Mouse (Mus musculus) gastrocnemius, adult 8-10 months (tissue): ENCODE results near the gene Prkag2. TPM values are rescaled to one million over a fixed set of nuclear protein-coding genes. Genes with fewer than 3 reads are reported as not detected.
"Not testable (repeated sequence)": the region's sequence is repeated elsewhere in the genome, so short reads cannot be mapped to it uniquely, and the experiment has no call there.

Experiments used
- DNase-seq, 2 experiments: peaks; one replicate each; pipeline ENCODE4 v3.0.0; 2022; ENCODE audit warnings: low spot score in 2 of 2
- total RNA-seq, 4 experiments: library from RNA; stranded (reverse); gene quantifications; 2 replicates each; pipeline ENCODE4 v1.2.4; 2022

The Prkag2 gene
- total RNA-seq, 4 experiments from 2014 or later, result 8.2 to 10.7 (median 9.1) TPM

DNA sequence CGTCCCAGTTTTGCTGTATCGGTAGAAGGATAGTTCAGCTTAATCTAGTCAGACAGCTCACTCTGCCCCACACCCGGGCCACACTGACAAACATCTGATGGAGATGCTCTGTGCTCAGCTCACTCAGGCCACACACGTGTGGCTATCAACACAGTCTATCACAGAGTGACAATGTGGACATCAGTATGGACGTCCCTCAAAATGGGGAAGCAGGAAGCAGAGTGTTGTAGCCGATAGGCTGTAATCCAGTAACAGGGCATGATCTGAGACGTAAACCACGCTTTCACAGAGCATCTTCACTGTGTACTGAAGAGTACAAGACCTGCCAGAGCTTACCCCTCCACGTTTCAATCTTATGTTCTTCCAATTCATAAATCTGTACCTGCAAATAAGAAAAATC is 223.8 kb downstream of the Prkag2 start:
- DNase-seq, result no peak

GRCm38 (mm10) chr5:24874111-24874510 is 226.3 kb downstream of the Prkag2 start:
- DNase-seq, result no peak

DNA sequence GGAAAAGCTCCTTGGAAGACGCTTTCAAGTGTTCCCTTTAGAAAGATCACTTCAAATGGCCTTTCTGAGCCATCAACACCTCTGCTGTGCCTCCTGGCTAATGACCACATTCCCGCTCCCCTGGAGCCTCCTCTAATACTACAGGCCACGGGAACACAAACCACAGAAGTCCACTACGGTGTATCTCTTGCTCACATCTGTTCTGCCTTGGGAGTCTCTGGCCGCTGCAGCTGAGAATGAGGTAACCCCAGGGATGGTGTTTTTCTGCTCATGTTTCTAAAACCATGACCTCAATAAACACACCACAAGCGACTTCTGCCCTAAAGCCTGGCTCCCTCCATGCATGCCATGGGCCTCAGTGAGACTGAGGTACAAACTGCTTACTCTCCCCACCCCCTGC is 227.2 kb downstream of the Prkag2 start:
- no peak for DNase-seq

- no peak for DNase-seq
Measured at GRCm38 (mm10) chr5:24871276-24871675, 229.2 kb downstream of the Prkag2 start.

- no peak for DNase-seq
Measured at GRCm38 (mm10) chr5:24869796-24870289, 230.6 kb downstream of the Prkag2 start.

GRCm38 (mm10) chr5:24863804-24864203 is 236.6 kb downstream of the Prkag2 start:
- DNase-seq, result no peak

GRCm38 (mm10) chr5:24861449-24861930 is 239.0 kb downstream of the Prkag2 start:
- no peak for DNase-seq

DNA sequence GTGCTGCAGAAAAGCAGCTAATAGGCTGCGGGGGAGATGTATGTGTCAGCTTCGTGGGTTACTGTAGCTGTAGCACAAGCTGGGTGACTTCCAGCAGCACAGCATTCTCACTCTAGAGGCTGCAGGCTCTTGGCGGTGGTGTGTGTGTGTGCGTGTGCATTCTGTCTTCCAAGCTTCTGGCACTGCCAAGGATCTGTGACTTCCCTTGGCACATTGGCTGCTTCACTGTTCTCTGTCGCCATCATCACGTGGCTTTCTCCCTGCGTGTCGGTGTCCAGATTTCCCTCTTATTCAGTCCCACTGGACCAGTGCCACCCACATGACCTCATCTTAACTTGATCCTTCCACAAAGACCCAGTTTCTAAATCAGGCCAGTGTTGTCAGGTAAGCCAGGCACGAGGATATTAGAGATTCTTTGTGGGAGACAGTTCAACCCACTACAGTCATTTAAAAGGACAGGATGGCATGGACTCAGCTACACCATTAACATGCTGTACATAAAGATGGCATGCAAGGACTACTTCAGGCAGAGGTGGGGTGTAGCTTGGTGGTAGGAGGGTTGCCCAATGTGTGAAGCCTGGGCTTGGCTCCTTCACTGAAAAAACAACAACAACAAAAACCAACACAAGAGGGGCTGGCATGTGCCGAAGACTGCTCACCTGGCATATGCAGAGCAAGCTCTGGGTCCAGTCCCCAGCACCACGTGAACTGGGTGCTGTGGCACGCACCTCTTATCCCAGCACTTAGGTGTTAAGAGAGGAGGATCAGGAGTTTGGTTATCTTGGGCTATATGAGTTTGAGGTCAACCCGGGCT is 239.6 kb downstream of the Prkag2 start:
- peak; percentile 16 to 20 for DNase-seq

- DNase-seq, result no peak
Measured at GRCm38 (mm10) chr5:24859771-24860540, 240.5 kb downstream of the Prkag2 start.

GRCm38 (mm10) chr5:24854827-24855600 is 245.4 kb downstream of the Prkag2 start:
- DNase-seq, result no peak

DNA sequence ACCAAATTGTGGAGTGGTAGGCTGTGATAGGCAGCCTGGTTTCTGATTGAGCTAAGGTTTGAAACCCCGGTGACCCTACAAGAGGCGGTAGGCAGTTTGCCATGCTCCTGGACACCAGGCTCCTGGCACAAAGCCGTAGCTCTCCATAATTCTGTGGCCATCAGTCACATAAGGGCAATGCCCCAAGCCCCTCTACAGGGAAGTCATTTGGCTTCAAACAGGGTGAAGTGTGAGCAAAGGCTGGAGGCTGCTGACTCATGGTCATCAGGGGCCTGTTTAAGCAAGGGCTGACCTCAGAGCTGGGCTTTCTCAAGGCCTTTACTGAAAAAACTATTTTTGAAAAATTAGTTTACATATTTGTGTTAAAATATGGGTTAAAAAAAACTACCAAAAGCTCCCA is 246.2 kb downstream of the Prkag2 start:
- no peak for DNase-seq

DNA sequence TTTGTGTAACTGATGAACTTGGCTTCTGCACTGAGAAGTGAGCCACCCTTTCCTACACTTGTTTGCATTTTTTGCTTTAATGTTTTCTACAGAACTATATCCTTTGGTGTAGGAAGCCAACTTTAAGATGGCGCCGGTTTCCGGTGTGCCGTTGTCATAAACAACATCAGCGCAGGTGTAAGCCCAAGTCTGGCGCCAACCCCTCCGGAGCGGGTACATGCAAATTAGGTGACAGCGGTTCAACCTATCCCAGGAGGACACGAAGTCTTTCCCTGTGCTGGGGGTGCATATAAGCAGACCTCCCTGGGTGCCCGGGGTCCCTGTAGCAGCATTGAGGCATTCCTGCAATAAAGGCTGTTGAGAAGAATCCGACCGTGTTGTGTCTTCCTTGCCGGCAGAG is 252.2 kb downstream of the Prkag2 start:
- not testable (repeated sequence) for DNase-seq

DNA sequence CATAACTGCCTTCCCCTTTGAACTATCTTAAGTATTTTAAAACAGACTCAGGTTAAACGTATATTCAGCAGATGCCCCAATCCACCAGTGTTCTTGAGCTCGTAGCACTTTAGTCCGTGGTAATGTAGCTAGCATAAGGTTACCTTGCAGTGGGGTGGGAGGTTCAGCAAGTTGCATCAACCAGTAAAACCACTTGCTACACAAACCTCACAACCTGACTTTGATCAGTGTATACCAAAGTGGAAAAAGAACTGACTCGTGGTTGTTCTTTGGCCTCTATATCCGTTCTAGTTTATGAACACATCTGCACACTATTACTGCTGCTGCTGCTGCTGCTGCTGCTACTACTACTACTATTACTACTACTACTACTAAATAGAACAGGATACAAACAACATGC is 256.6 kb downstream of the Prkag2 start:
- DNase-seq, result no peak

DNA sequence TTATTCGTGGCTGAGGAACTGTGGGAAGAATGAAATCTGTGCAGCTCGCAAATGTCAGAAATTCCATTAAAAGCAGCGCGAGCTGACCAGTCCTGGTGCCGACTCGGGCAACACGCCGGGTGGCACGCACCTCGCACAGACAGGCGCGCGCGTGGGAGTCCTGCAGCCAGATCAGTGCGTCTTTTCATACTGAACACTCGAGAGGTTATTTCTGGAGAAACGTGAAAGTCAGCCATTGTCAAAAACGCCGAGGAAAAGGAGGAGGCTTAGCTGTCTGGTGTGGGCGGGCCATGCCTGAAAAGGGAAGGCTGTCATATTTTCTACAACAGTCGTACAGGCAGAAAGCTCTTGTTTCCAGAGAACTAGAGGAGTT is 257.4 kb downstream of the Prkag2 start:
- no peak for DNase-seq

- DNase-seq, result peak; percentile 96 to 98
Measured at GRCm38 (mm10) chr5:24842274-24843102, 258.0 kb downstream of the Prkag2 start, which contains the start of gene Rheb. TSS of gene Rheb (minus strand) at chr5:24842624.

DNA sequence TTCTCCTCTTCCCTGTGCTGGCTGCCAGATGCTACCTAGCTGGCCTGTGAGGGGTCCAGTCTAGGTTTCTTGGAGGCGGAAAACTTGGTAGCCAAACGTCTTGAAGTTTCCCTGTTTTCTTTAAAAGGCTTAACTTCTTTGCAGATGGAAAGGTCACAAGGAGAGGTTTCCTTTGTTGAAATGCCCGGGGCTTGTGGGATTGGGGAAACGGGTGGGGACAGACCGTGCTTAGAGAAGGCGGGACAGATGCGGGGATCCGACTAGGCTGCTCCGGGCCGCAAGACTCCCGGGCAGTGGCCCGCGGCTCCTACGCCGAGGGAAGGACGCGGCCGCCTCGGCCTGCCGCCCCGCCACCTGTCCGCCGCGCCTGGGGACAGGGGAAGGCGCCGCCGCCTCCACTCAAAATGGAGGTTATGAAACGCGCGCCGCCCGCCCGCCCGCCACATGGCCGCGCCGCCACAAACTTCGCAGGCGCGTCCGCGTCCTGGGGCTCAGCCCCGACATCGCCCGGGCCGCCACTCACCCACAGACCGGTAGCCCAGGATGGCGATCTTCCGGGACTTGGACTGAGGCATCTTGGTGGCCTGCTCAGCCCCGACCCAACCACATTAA is 258.7 kb downstream of the Prkag2 start:
- DNase-seq, result peak; percentile 20 to 37

DNA sequence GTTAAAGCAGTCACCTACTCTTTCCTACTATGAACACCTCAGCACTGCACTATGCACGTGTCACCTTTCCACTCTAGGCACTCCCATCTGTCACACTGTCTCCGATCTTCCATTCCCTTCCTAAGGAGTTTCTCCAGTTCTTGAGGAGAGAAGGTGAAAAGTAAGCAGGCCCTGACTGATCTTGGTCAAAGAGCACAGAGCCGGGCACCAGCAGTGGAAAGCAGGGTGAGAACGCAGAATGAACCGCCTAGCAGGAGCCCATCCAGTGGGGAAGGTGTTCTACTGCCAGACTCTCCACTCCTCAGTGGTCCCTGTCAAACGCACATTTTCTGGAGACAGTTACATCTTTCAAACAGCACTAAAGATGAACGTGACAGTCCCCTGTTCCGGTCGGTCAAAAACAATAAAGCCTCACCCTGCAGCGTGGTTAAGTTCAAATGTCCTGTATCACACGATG is 259.4 kb downstream of the Prkag2 start:
- DNase-seq, result no peak

DNA sequence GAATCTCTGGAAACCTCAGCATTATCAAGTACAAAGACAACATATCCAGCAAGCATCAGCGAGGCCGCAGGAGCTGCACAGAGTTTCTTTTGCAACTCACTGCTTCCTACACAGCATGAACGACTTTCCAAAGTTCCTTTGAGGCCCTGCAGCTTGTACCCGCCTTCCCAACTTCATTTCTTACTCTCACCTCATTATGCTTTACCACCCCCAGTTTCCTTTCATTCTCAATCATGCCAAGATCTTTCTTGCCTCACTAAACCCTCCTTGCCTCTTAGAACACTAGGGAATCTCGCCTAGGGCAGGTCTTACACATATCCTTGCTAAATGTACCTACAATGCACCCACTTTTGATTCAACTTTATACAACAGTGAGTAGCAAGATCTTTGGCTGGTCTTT is 266.0 kb downstream of the Prkag2 start:
- no peak for DNase-seq

- no peak for DNase-seq
Measured at GRCm38 (mm10) chr5:24831912-24832311, 268.5 kb downstream of the Prkag2 start.

DNA sequence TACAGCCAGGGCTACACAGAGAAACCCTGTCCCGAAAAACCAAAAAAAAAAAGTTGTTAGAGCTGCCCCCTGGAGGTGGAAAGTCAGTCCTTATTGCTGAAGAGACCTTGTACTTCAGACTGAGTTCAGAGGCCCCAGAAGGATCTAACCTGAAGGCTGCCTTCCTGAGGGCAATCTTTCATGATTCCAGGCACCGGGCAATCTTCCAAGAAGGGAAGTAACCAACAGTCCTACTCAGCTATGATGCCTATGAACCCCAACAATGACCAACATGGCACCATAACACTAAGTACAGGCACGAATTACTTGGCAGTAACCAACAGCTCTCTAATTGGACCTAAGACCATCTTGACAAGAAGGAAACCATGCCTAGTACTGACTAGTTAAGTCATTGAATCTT is 272.0 kb downstream of the Prkag2 start:
- no peak for DNase-seq
